Mouse (Mus musculus) stomach, embryonic 15.5 days (tissue): ENCODE results near the gene Ubb. TPM values are rescaled to one million over a fixed set of nuclear protein-coding genes. Genes with fewer than 3 reads are reported as not detected.
"Not testable (repeated sequence)": the region's sequence is repeated elsewhere in the genome, so short reads cannot be mapped to it uniquely, and the experiment has no call there.

Experiments used
- ATAC-seq: fragments of 200-750 bp; cut with Nextera tagmentation; 2 replicates; pipeline ENCODE4 v1.8.0; 2017; ENCODE audit warnings: low read depth, moderate number of reproducible peaks, moderate TSS enrichment; ENCODE audit not compliant: insufficient read depth, low FRiP score
- H3K27ac ChIP-seq: fragments of 300-500 bp; sonication (generic); 2 replicates; pipeline ENCODE4 v1.5.1; 2015; ENCODE audit warnings: mild to moderate bottlenecking, inconsistent platforms
- H3K27me3 ChIP-seq: fragments of 300-500 bp; sonication (generic); replicated peaks from 2 replicates; pipeline ENCODE4 v1.6.1; 2015; ENCODE audit warnings: inconsistent platforms
- H3K36me3 ChIP-seq: fragments of 300-500 bp; sonication (generic); 2 replicates; pipeline ENCODE4 v1.6.1; 2015; ENCODE audit warnings: inconsistent platforms
- H3K4me1 ChIP-seq: fragments of 300-500 bp; sonication (generic); 2 replicates; pipeline ENCODE4 v1.6.1; 2015; ENCODE audit warnings: inconsistent platforms
- H3K4me2 ChIP-seq: fragments of 300-500 bp; sonication (generic); 2 replicates; pipeline ENCODE4 v1.6.1; 2015; ENCODE audit warnings: mild to moderate bottlenecking, inconsistent platforms
- H3K4me3 ChIP-seq: fragments of 300-500 bp; sonication (generic); replicated peaks from 2 replicates; pipeline ENCODE4 v1.5.1; 2015; ENCODE audit warnings: inconsistent platforms
- H3K9ac ChIP-seq: fragments of 300-500 bp; sonication (generic); 2 replicates; pipeline ENCODE4 v1.6.1; 2015; ENCODE audit warnings: inconsistent platforms
- H3K9me3 ChIP-seq: fragments of 300-500 bp; sonication (generic); 2 replicates; pipeline ENCODE4 v1.6.1; 2016; ENCODE audit warnings: inconsistent platforms
- WGBS: fragments of 180-500 bp; shearing (Covaris S2); methylation state at CpG from one replicate; pipeline ENCODE4 v1.1.7; 2015; 5-methylcytosine and 5-hydroxymethylcytosine counted together
- polyA plus RNA-seq: library from polyadenylated mRNA; unstranded; fragments of >200 nt; fragmentation: Nextera tagmentation; extraction: Ambion mirVana; gene quantifications from 2 replicates; pipeline ENCODE4 v1.2.1, GENCODE M21; 2015

Ubb gene
- 2,363 and 2,756 TPM in 2 replicates for polyA plus RNA-seq

DNA sequence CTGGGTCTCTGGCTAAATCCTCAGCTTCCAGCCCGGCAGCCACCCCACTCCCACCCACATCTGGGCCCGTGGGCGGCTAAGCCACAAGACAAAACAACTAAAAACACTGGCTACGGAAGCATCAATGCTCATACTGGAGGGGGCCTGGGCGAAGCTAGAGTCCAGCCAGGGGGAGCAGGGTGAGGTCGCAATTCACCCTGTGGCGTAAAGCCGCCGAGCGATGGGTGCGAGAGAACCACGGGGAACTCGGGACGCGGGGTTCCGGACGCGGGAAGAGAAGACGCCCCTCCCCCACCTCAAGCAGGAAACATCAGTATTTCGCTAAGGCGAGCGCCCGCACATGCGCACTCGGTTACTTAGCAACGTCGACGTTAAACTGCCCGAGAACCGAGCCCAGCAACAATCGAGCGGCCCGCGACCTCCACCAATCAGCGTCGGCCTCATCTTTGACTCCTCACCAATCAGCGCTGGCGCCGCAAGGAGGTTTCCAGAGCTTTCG lies at the start of gene Ubb:
Gene Ubb, plus strand, starts transcription at position 445 of the 499 bp plus-strand sequence.
- Histone ChIP-seq H3K9me3 (no peaks in the 10 kb centered on the region), H3K27me3 (no peaks in the 10 kb centered on the region), H3K27ac (peak within 1 kb of the TSS; percentile 100), H3K36me3 (0 out of 2 replicates have a peak, but pooled peaks cover 3% of the 10 kb centered on the region), H3K4me1 (peaks cover 21% of the 10 kb centered on the region), H3K4me3 (peak within 1 kb of the TSS; percentile 70), H3K9ac (peak within 1 kb of the TSS; percentile 87), H3K4me2 (peak within 1 kb of the TSS; percentile 63)
- under 1% methylated on average over 40 of the region's 40 CpGs for WGBS
- ATAC-seq = peak; percentile 96

DNA sequence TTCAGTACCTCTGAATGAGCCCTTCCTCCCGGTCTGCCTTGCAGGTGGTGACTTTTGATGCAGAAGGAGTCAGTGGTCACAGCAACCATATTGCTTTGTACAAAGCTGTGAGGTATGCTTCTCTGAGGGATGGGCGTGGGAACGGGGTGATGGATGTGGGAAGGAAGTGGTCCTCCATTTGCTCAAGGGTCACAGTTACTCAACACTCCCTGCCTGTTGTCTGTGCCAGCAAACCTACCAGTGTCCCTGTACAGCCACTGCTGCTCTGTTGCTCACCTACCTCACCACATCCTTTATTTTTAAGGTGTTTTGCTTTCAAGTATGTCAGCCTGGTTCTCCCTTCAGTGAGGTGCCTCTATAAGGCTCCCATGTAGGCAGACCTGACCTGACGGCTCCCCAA lies 43.3 kb upstream of the Ubb start:
- Histone ChIP-seq H3K4me3 (no peak overlapping the region), H3K9me3 (no peaks in the 10 kb centered on the region), H3K36me3 (no peaks in the 10 kb centered on the region), H3K27me3 (no peaks in the 10 kb centered on the region), H3K9ac (no peak overlapping the region), H3K4me2 (no peak overlapping the region), H3K27ac (no peak overlapping the region), H3K4me1 (no peaks in the 10 kb centered on the region)
- no peak for ATAC-seq
- 77% methylated on average over 4 of the region's 4 CpGs for WGBS

DNA sequence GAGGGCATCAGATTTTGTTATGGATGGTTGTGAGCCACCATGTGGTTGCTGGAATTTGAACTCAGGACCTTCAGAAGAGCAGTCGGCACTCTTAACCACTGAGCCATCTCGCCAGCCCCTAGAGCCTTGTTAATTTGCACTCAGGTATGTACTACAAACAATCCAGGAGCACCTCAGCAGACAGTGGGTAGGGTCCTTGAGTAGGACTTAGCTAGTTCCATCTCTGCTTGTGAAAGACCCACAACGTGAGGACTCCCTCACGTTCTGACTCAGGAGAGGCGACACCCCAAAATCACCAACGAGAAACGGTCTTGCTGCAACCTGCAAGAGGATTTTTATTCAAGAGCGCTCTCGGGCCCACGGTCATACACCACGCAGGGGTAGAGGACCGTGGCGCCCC lies 42.6 kb upstream of the Ubb start:
- H3K27ac ChIP-seq, H3K4me2 ChIP-seq, H3K4me1 ChIP-seq, H3K36me3 ChIP-seq, H3K27me3 ChIP-seq, H3K9me3 ChIP-seq, ATAC-seq, H3K4me3 ChIP-seq, H3K9ac ChIP-seq: not testable (repeated sequence)
- WGBS = 94% methylated on average over 13 of the region's 13 CpGs

DNA sequence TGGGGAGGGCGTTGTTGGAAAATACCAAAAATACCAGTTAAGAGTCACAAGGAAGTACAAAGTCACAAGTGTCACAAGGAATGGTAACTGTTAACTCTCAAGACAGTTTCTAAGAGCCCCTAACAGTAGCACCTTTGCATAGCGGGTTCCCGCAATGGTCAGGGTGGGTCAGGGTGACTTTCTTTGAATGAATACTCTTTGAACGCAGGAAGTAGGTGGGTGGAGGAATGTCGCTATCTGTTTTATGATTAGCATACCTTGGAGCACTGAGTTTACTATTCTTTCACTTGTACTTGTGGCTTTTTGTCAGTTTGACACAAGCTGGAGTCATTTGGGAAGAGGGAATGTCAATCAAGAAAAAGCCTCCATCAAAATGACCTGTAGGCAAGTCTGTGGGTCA lies 42.2 kb upstream of the Ubb start:
- H3K9ac ChIP-seq, H3K4me1 ChIP-seq, H3K4me3 ChIP-seq, H3K27me3 ChIP-seq, H3K27ac ChIP-seq, H3K36me3 ChIP-seq, H3K4me2 ChIP-seq, H3K9me3 ChIP-seq, ATAC-seq: not testable (repeated sequence)
- 94% methylated on average over 5 of the region's 5 CpGs for WGBS

DNA sequence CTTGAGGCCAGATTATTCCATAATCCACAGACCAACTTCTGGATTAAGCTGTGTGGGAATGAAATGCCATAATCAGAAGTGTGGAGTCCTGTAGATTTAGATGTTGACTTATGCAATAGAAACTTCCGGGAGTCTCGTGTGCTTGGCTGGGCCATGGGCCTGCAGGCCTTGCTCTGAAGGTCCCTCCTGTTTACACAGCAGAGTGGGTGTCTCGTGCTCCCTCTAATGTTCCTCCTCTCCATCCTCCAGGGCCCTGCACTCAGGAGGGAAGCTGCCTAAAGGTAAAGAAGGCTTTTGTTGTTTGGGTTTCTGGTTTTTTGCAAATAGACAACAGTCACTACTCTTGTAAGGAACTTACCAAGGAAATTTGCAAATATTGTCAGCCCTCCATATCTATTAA lies 41.4 kb upstream of the Ubb start:
- Histone ChIP-seq H3K4me2 (no peak overlapping the region), H3K9me3 (no peaks in the 10 kb centered on the region), H3K36me3 (no peaks in the 10 kb centered on the region), H3K27ac (no peak overlapping the region), H3K4me3 (no peak overlapping the region), H3K27me3 (no peaks in the 10 kb centered on the region), H3K4me1 (no peaks in the 10 kb centered on the region), H3K9ac (no peak overlapping the region)
- WGBS = 62% methylated on average over 3 of the region's 3 CpGs
- ATAC-seq = no peak

DNA sequence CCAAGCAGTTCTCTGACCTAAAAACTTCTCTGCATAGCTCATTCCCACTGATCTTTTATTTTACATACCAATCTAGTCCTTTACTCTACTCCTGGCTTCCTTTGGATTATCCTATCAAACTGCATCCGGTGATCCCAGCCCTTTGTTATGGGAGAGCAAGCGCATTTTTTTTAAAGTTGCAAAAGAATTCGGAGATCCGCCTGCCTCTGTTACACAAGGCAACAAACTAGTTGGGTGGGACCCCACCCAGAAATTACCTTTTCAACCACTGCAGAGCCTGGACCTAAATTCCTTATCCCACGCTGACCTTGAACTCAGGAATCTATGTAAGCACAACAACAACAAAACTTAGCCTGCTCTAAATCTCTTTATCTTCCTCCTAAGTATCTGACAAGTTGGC lies 40.0 kb upstream of the Ubb start:
- Histone ChIP-seq H3K27ac (no peak overlapping the region), H3K27me3 (no peaks in the 10 kb centered on the region), H3K36me3 (no peaks in the 10 kb centered on the region), H3K9me3 (no peaks in the 10 kb centered on the region), H3K9ac (no peak overlapping the region), H3K4me1 (no peaks in the 10 kb centered on the region), H3K4me2 (no peak overlapping the region), H3K4me3 (no peak overlapping the region)
- ATAC-seq = no peak
- WGBS = 90% methylated on average over 5 of the region's 5 CpGs

DNA sequence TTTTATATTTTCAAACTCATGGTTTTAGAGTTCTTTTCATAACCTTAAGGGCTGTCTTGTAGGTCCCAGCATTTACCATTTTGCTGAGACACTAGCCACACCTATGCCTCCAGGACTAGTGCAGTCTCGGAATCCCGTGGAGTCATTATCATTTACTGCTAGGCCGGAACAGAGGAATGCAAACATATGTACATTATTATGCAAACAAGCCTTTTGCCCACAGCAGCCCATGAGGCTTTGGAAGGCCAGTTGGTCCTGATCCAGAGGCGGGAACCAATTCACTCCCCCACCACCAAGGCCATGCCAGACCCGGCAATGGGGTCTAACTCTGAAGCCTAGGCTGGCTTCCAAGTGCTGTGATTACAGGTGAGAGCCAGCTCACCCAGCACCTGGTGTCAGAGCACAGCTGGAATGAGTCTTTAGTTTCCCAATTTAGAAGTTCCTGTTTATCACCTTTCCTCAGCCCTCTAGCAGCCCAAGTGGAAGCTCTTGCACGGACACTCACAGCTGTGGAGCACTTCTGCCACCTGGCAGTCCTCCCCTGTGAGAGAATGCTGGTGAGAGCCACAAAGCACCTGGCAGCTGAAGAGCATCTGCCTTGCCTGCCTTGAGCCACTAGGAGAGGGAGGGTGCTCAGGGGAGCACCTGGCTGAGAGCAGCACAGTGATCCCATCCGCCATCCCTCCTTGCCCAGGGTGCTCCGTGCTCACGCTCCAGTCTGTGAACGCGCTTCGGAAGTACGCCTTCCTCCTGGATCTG lies 39.3 kb upstream of the Ubb start:
- Histone ChIP-seq H3K4me2 (no peak overlapping the region), H3K27me3 (no peaks in the 10 kb centered on the region), H3K36me3 (no peaks in the 10 kb centered on the region), H3K4me1 (no peaks in the 10 kb centered on the region), H3K27ac (no peak overlapping the region), H3K9me3 (no peaks in the 10 kb centered on the region), H3K4me3 (no peak overlapping the region), H3K9ac (no peak overlapping the region)
- 78% methylated on average over 13 of the region's 13 CpGs for WGBS
- no peak; the same call in 1 of the 2 replicates for ATAC-seq

DNA sequence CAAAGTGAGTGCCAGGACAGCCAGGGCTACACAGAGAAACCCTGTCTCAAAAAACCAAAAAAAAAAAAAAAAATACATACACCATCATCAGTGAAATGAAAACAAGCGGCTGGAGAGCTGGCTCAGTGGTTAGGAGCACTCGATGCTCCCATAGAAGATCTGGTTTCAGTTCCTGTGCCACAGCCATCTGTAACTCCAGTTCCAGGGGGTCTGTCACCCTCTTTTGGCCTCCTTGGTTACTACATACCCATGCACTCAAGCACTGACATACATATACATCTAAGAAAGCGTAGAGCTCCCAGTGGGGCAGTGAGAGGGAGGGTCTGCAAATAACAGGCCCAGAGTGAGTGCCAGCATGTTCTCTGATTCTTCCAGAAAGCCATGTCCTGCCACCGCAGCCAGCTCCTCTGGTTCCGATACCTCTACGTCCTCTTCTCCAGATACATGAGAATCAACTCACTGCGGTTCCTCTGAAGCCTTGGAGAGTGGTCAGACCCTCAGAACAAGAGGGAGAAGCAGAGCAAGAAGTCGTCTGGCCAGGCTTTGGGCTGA lies 38.4 kb upstream of the Ubb start:
- Histone ChIP-seq H3K27ac (no peak overlapping the region), H3K4me1 (no peaks in the 10 kb centered on the region), H3K4me2 (no peak overlapping the region), H3K36me3 (no peaks in the 10 kb centered on the region), H3K4me3 (no peak overlapping the region), H3K9ac (no peak overlapping the region), H3K27me3 (no peaks in the 10 kb centered on the region), H3K9me3 (no peaks in the 10 kb centered on the region)
- ATAC-seq = no peak
- WGBS = 82% methylated on average over 8 of the region's 8 CpGs

DNA sequence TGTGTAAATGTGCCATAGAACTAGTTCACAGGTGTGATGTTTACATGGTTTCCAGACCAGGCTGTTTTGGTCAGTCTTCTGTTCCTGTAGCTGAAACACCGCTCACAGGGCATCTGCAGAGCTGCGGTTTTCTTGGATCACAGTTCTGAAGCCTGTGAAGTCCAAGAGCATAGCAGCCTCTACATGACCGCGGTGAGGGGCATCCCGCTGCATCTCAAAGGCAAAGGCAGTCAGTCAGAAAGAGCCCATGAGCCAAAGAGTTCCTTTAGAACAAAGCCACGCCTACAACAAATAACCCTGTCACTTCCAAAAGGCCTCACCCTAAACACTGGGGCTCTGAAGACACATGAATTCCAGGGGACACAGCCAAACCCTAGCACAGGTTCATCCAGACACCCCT lies 37.7 kb upstream of the Ubb start:
- 74% methylated on average over 6 of the region's 6 CpGs for WGBS
- ATAC-seq = no peak
- Histone ChIP-seq H3K36me3 (no peaks in the 10 kb centered on the region), H3K27ac (no peak overlapping the region), H3K9ac (no peak overlapping the region), H3K4me1 (no peaks in the 10 kb centered on the region), H3K4me2 (no peak overlapping the region), H3K9me3 (no peaks in the 10 kb centered on the region), H3K27me3 (no peaks in the 10 kb centered on the region), H3K4me3 (no peak overlapping the region)

DNA sequence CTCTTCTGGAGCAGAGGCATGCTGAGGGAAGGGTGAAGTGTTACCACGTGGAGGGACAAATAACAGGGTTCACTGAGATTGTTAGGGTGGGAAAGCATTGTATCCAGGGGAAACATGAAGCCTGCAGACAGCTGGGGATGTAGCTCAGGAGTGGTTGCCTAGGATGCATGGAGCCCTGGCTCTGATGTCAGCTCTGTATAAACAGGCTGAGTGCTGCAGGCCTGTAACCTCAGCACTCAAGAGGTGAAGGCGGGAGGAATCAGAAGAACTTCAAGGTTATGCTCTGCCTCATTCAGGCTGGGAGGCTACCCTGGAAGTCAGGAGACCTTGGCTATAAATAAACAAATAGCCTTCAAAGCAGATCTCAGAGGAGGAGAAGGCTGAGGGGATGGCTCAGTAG lies 32.0 kb upstream of the Ubb start:
- no peak for ATAC-seq
- Histone ChIP-seq H3K27ac (no peak overlapping the region), H3K27me3 (no peaks in the 10 kb centered on the region), H3K4me2 (no peak overlapping the region), H3K4me3 (no peak overlapping the region), H3K9me3 (no peaks in the 10 kb centered on the region), H3K4me1 (no peaks in the 10 kb centered on the region), H3K9ac (no peak overlapping the region), H3K36me3 (no peaks in the 10 kb centered on the region)
- 27% methylated on average over 2 of the region's 2 CpGs for WGBS

DNA sequence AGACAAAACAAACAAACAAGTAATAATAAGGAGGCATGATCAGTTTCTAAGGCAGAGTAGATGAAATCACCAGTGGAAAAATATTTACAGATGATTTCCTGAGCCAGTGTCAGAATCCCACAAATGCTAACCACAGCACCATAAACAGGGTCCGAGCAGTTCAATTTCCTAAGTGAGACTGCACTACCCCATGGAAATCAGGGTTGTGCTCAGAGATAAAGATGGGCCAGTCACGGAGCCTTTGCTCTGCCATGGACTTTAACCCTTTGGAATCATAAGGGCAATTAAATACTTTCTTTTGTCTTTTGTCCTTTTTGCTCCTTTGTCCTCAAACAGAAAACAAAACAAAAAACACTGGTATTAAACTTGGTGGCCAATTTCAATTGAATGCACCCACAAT lies 28.7 kb upstream of the Ubb start:
- Histone ChIP-seq H3K27me3 (no peaks in the 10 kb centered on the region), H3K9me3 (no peaks in the 10 kb centered on the region), H3K9ac (no peak overlapping the region), H3K36me3 (no peaks in the 10 kb centered on the region), H3K27ac (no peak overlapping the region), H3K4me3 (no peak overlapping the region), H3K4me1 (no peaks in the 10 kb centered on the region), H3K4me2 (no peak overlapping the region)
- ATAC-seq = no peak
- WGBS = 60% methylated on average over 2 of the region's 2 CpGs

DNA sequence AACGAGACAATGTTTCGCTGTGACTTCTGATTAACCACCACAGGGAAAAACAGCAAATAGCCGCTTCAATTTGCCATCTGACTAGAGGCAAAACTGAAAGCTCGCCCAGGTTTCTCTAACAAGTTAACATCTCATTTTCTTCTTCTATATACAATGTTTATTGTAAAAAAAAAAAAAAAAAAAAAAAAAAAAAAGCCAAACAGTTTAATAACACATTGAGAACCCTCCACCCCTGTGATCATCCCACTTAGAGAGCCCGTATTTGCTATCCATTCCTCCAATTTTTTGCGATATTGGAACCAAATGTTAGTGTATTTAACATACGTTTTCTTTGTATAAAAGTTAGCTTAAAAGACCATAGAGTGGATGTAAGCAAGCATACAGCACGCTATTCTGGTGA lies 13.9 kb upstream of the Ubb start:
- Histone ChIP-seq H3K4me1 (0 out of 2 replicates have a peak, but pooled peaks cover 3% of the 10 kb centered on the region), H3K4me2 (no peak overlapping the region), H3K9ac (no peak overlapping the region), H3K9me3 (no peaks in the 10 kb centered on the region), H3K4me3 (no peak overlapping the region), H3K27ac (no peak overlapping the region), H3K27me3 (no peaks in the 10 kb centered on the region), H3K36me3 (no peaks in the 10 kb centered on the region)
- ATAC-seq = no peak
- WGBS = 86% methylated on average over 8 of the region's 8 CpGs
